In genomic region chr7:15956143-15956542, GRCm38 (mm10) we compare ENCODE assay signal across 20 mouse cellular contexts. TPM values are rescaled to one million over a fixed set of nuclear protein-coding genes. Genes with fewer than 3 reads are reported as not detected.
DNase-seq lines count a peak whose midpoint lies in the region; ATAC-seq and TF ChIP-seq lines count a peak whose summit lies in the region.
"Had no signal": no experiment of that assay in that cellular context is flagged by ENCODE, and none has a peak within 500 bp of the region (broad histone marks: within the 10 kb centered on the region; RNA-seq: fewer than 3 reads in every experiment).

No protein-coding gene starts in this region.

- intact Hi-C loops in heart, postnatal 14 days (cut with DNase I) = no loop called here

- peak overlapping the region; percentile 68 for H3K27ac ChIP-seq in heart, embryonic 13.5 days (replicated peaks)
- H3K27ac ChIP-seq in lung, embryonic 15.5 days = peak overlapping the region; percentile 92
- peak overlapping the region; percentile 41 for H3K27ac ChIP-seq in stomach, postnatal 0 days (replicated peaks)
- no peak overlapping the region for H3K27ac ChIP-seq in hindbrain, embryonic 12.5 days
- H3K27ac ChIP-seq: limb, embryonic 13.5 days; midbrain, embryonic 15.5 days had no signal

- peaks cover 5% of the 10 kb centered on the region for H3K27me3 ChIP-seq in heart, embryonic 13.5 days (replicated peaks)
- no peaks in the 10 kb centered on the region for H3K27me3 ChIP-seq in lung, embryonic 15.5 days
- no peaks in the 10 kb centered on the region for H3K27me3 ChIP-seq in stomach, postnatal 0 days (ENCODE audit: control insufficient read depth, insufficient read depth, low read length)
- H3K27me3 ChIP-seq in hindbrain, embryonic 12.5 days = peaks cover 4% of the 10 kb centered on the region; the same call in 1 of the 2 replicates
- H3K27me3 ChIP-seq: midbrain, embryonic 15.5 days had no signal

- no peak overlapping the region for H3K4me3 ChIP-seq in heart, embryonic 13.5 days
- no peak overlapping the region for H3K4me3 ChIP-seq in lung, embryonic 15.5 days
- H3K4me3 ChIP-seq in stomach, postnatal 0 days (ENCODE audit: low read depth, low read length) = no peak overlapping the region
- no peak overlapping the region for H3K4me3 ChIP-seq in hindbrain, embryonic 12.5 days
- H3K4me3 ChIP-seq: midbrain, embryonic 15.5 days had no signal

- TF ChIP-seq EP300 in stomach, postnatal 0 days (optimal IDR thresholded peaks at IDR 0.05) = no peak

- no peak overlapping the region for H3K9ac ChIP-seq in heart, embryonic 13.5 days
- H3K9ac ChIP-seq in lung, embryonic 15.5 days = no peak overlapping the region
- 0 out of 2 replicates have a peak overlapping the region, but pooled peaks have one; percentile 27 for H3K9ac ChIP-seq in stomach, postnatal 0 days (ENCODE audit: low read length)
- no peak overlapping the region for H3K9ac ChIP-seq in hindbrain, embryonic 12.5 days
- H3K9ac ChIP-seq: liver, postnatal 0 days; midbrain, embryonic 15.5 days had no signal

- WGBS in heart, embryonic 13.5 days = 57% methylated on average over 5 of the region's 5 CpGs
- WGBS in lung, embryonic 15.5 days = 48% methylated on average over 5 of the region's 5 CpGs
- 52% methylated on average over 5 of the region's 5 CpGs for WGBS in stomach, postnatal 0 days
- 77% methylated on average over 5 of the region's 5 CpGs for WGBS in hindbrain, embryonic 12.5 days

- ATAC-seq in heart, embryonic 13.5 days (ENCODE audit: extremely low read depth, insufficient number of reproducible peaks, low FRiP score, low TSS enrichment) = no peak
- ATAC-seq in lung, embryonic 15.5 days (ENCODE audit: borderline replicate concordance, extremely low read depth, low FRiP score, low TSS enrichment) = peak; percentile 41; the same call in 1 of the 2 replicates
- ATAC-seq in stomach, postnatal 0 days (ENCODE audit: low FRiP score, low TSS enrichment) = no peak
- no peak for ATAC-seq in hindbrain, embryonic 12.5 days (ENCODE audit: low FRiP score)
- ATAC-seq: activated CD4-positive, CD25-positive, alpha-beta regulatory T cell, adult 4 months; hindbrain, embryonic 16.5 days; liver, postnatal 0 days; midbrain, embryonic 15.5 days had no signal

- H3K4me1 ChIP-seq in heart, embryonic 13.5 days = peaks cover 40% of the 10 kb centered on the region
- peaks cover 31% of the 10 kb centered on the region for H3K4me1 ChIP-seq in lung, embryonic 15.5 days
- H3K4me1 ChIP-seq in stomach, postnatal 0 days (replicated peaks; ENCODE audit: control insufficient read depth, insufficient read depth) = peaks cover 2% of the 10 kb centered on the region; the same call in 1 of the 2 replicates
- peaks cover 12% of the 10 kb centered on the region for H3K4me1 ChIP-seq in hindbrain, embryonic 12.5 days
- H3K4me1 ChIP-seq: midbrain, embryonic 15.5 days had no signal

- H3K36me3 ChIP-seq in heart, embryonic 13.5 days = peaks cover 84% of the 10 kb centered on the region
- H3K36me3 ChIP-seq in lung, embryonic 15.5 days = peaks cover 78% of the 10 kb centered on the region
- peaks cover 13% of the 10 kb centered on the region for H3K36me3 ChIP-seq in stomach, postnatal 0 days (ENCODE audit: control insufficient read depth, insufficient read depth, low read length)
- no peaks in the 10 kb centered on the region for H3K36me3 ChIP-seq in hindbrain, embryonic 12.5 days
- H3K36me3 ChIP-seq: G1E; midbrain, embryonic 15.5 days had no signal

- peak; percentile 31; the same call in 1 of the 2 replicates for TF ChIP-seq CTCF in stomach, postnatal 0 days (IDR thresholded peaks at IDR 0.05; ENCODE audit: low read depth)

- no peak for DNase-seq in heart, postnatal 14 days
- DNase-seq in testis, postnatal 10 days (ENCODE audit: low spot score) = peak; percentile 46
- no peak for DNase-seq in testis, postnatal 14 days (ENCODE audit: low spot score)
- no peak for DNase-seq in stomach, postnatal 0 days (ENCODE audit: low spot score)
- no peak for DNase-seq in thymus, postnatal 36 days
- DNase-seq: cerebellum, adult 18-20 months; gastrocnemius, postnatal 36 days; kidney, postnatal 4 days; layer of hippocampus, postnatal 36 days; liver, postnatal 0 days; right cerebral cortex, postnatal 25 days; thymus, postnatal 14 days had no signal

- no peak overlapping the region for H3K4me2 ChIP-seq in heart, embryonic 13.5 days
- no peak overlapping the region for H3K4me2 ChIP-seq in lung, embryonic 15.5 days
- H3K4me2 ChIP-seq in stomach, postnatal 0 days (replicated peaks; ENCODE audit: low read depth) = no peak overlapping the region
- H3K4me2 ChIP-seq in hindbrain, embryonic 12.5 days (replicated peaks) = no peak overlapping the region

- H3K9me3 ChIP-seq in heart, embryonic 13.5 days = no peaks in the 10 kb centered on the region
- H3K9me3 ChIP-seq in lung, embryonic 15.5 days = no peaks in the 10 kb centered on the region
- H3K9me3 ChIP-seq in stomach, postnatal 0 days (ENCODE audit: control insufficient read depth, low read length) = no peaks in the 10 kb centered on the region
- no peaks in the 10 kb centered on the region for H3K9me3 ChIP-seq in hindbrain, embryonic 12.5 days (replicated peaks)
- H3K9me3 ChIP-seq: midbrain, embryonic 15.5 days had no signal

RNA-seq across cellular contexts. Expression of gene Nop53, which starts 10.3 kb away (rescaled TPM):
- 107 and 116 TPM in 2 replicates for polyA plus RNA-seq in heart, embryonic 13.5 days (2015; fragmentation: Nextera tagmentation; extraction: Ambion mirVana)
- 100 to 1,000 TPM; 129 to 137 TPM for total RNA-seq in heart, postnatal 14 days (2021)
- 188 and 189 TPM in 2 replicates for polyA plus RNA-seq in lung, embryonic 15.5 days (2015; fragmentation: Nextera tagmentation; extraction: Ambion mirVana)
- polyA plus RNA-seq in stomach, postnatal 0 days (2015; fragmentation: Nextera tagmentation; extraction: Ambion mirVana) = 139 and 147 TPM in 2 replicates
- 157 and 167 TPM in 2 replicates for polyA plus RNA-seq in hindbrain, embryonic 12.5 days (2016; fragmentation: Nextera tagmentation; extraction: Ambion mirVana)

RNA-seq across cellular contexts. Expression of gene Ehd2, which starts 11.2 kb away (rescaled TPM):
- polyA plus RNA-seq in heart, embryonic 13.5 days (2015; fragmentation: Nextera tagmentation; extraction: Ambion mirVana) = 37.4 and 40.2 TPM in 2 replicates
- total RNA-seq in heart, postnatal 14 days (2021) = 100 to 1,000 TPM; 172 to 182 TPM
- 82.9 and 89.9 TPM in 2 replicates for polyA plus RNA-seq in lung, embryonic 15.5 days (2015; fragmentation: Nextera tagmentation; extraction: Ambion mirVana)
- 30.7 and 37.7 TPM in 2 replicates for polyA plus RNA-seq in stomach, postnatal 0 days (2015; fragmentation: Nextera tagmentation; extraction: Ambion mirVana)
- 10.1 and 16.6 TPM in 2 replicates for polyA plus RNA-seq in hindbrain, embryonic 12.5 days (2016; fragmentation: Nextera tagmentation; extraction: Ambion mirVana)

RNA-seq across cellular contexts. Expression of gene Selenow, which starts 33.9 kb away (rescaled TPM):
- 667 and 720 TPM in 2 replicates for polyA plus RNA-seq in heart, embryonic 13.5 days (2015; fragmentation: Nextera tagmentation; extraction: Ambion mirVana)
- 100 to 1,000 TPM; 149 to 162 TPM for total RNA-seq in heart, postnatal 14 days (2021)
- 774 and 832 TPM in 2 replicates for polyA plus RNA-seq in lung, embryonic 15.5 days (2015; fragmentation: Nextera tagmentation; extraction: Ambion mirVana)
- polyA plus RNA-seq in stomach, postnatal 0 days (2015; fragmentation: Nextera tagmentation; extraction: Ambion mirVana) = 560 and 572 TPM in 2 replicates
- polyA plus RNA-seq in hindbrain, embryonic 12.5 days (2016; fragmentation: Nextera tagmentation; extraction: Ambion mirVana) = 1,041 and 1,118 TPM in 2 replicates
